Mouse (Mus musculus) small intestine, adult 2 months (tissue): ENCODE measurements around the gene Ubox5.

Experiments used
- CTCF ChIP-seq: fragments of 200-500 bp; IDR thresholded peaks from 2 replicates; pipeline ENCODE4 v1.5.1; 2012; ENCODE audit warnings: low read depth, mild to moderate bottlenecking, control low read depth, inconsistent platforms, low read length, moderate library complexity, mixed read lengths; ENCODE audit not compliant: insufficient replicate concordance, insufficient read length; ENCODE audit errors: extremely low read depth
- POLR2A ChIP-seq: fragments of 200-500 bp; IDR thresholded peaks from 2 replicates; pipeline ENCODE4 v1.6.1; 2012; ENCODE audit warnings: low read depth, mild to moderate bottlenecking, control low read depth, inconsistent platforms, low read length, moderate library complexity

DNA sequence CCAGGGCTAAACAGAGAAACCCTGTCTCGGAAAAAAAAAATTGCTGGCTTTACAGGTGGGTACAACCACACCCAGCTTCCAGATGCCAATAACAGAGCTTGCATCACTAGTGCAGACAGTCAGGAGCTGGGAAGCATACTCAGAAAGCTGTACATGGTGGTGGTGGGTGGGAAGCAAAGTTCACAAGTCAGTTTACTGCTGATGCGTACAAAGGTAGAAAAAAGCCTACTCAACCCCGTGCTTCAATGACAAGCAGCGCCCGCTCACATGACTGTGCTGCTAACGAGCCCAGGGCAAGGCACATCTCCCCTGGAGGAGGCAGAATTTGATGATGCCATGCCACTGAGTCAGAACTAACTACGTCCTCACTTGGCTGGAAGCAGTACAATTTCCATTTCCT is 10.9 kb downstream of the Ubox5 start:
- no peak for TF ChIP-seq CTCF
- TF ChIP-seq POLR2A = no peak
